Mouse (Mus musculus): ENCODE data around the gene Rsg1.

DNA sequence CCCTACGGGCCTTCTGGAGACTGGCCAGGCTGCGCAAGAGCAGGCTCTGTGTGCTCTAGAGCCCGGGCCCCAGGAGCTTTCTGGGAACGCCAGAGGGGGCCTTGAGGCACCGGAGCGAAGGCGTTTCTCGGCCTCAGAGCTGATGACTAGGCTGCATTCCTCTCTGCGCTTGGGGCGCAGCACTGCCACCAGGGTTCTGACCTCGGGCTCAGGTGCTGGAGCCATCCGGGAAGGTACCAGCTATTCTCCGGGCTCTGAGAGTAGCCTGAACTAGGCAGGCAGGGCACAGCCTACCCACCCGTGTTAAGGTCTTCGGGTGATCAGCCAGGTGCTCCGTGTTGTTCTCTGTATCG is 33.2 kb downstream of the Rsg1 start:
- no peak for TF ChIP-seq GATA1 (IDR thresholded peaks at IDR 0.05; ENCODE audit: low read length)
- TF ChIP-seq TAL1 (IDR thresholded peaks at IDR 0.05; ENCODE audit: low read length) = no peak

All from erythroblast, embryonic 14.5 days (primary cell).